Mouse (Mus musculus) heart, embryonic 10.5 days (tissue): ENCODE measurements around the gene Rcor2. TPM values are rescaled to one million over a fixed set of nuclear protein-coding genes. Genes with fewer than 3 reads are reported as not detected.

Experiments used
- DNase-seq: peaks from one replicate; pipeline ENCODE4 v3.0.0-alpha.2; 2017; ENCODE audit warnings: low spot score
- H3K27ac ChIP-seq: fragments of 300-500 bp; sonication (generic); 2 replicates; pipeline ENCODE4 v1.5.1; 2016; ENCODE audit warnings: mild to moderate bottlenecking
- H3K27me3 ChIP-seq: fragments of 300-500 bp; sonication (generic); 2 replicates; pipeline ENCODE4 v1.6.1; 2016; ENCODE audit warnings: mild to moderate bottlenecking; ENCODE audit not compliant: poor library complexity, insufficient read depth, severe bottlenecking
- H3K36me3 ChIP-seq: fragments of 300-500 bp; sonication (generic); 2 replicates; pipeline ENCODE4 v1.6.1; 2016; ENCODE audit warnings: mild to moderate bottlenecking, moderate library complexity
- H3K4me1 ChIP-seq: fragments of 300-500 bp; sonication (generic); 2 replicates; pipeline ENCODE4 v1.6.1; 2016; ENCODE audit warnings: mild to moderate bottlenecking
- H3K4me3 ChIP-seq: fragments of 300-500 bp; sonication (generic); 2 replicates; pipeline ENCODE4 v1.5.1; 2016; ENCODE audit warnings: mild to moderate bottlenecking, moderate library complexity
- H3K9me3 ChIP-seq: fragments of 300-500 bp; sonication (generic); 2 replicates; pipeline ENCODE4 v1.6.1; 2016; ENCODE audit warnings: mild to moderate bottlenecking, moderate library complexity
- WGBS: fragments of 180-500 bp; shearing (Covaris S2); methylation state at CpG from one replicate; pipeline ENCODE4 v1.1.7; 2016; 5-methylcytosine and 5-hydroxymethylcytosine counted together
- polyA plus RNA-seq: library from polyadenylated mRNA; unstranded; fragments of >200 nt; fragmentation: Nextera tagmentation; extraction: Ambion mirVana; gene quantifications from 2 replicates; pipeline ENCODE4 v1.2.1, GENCODE M21; 2016

Rcor2 gene
- polyA plus RNA-seq, 1 experiment from 2014 or later, result 27.1 TPM

DNA sequence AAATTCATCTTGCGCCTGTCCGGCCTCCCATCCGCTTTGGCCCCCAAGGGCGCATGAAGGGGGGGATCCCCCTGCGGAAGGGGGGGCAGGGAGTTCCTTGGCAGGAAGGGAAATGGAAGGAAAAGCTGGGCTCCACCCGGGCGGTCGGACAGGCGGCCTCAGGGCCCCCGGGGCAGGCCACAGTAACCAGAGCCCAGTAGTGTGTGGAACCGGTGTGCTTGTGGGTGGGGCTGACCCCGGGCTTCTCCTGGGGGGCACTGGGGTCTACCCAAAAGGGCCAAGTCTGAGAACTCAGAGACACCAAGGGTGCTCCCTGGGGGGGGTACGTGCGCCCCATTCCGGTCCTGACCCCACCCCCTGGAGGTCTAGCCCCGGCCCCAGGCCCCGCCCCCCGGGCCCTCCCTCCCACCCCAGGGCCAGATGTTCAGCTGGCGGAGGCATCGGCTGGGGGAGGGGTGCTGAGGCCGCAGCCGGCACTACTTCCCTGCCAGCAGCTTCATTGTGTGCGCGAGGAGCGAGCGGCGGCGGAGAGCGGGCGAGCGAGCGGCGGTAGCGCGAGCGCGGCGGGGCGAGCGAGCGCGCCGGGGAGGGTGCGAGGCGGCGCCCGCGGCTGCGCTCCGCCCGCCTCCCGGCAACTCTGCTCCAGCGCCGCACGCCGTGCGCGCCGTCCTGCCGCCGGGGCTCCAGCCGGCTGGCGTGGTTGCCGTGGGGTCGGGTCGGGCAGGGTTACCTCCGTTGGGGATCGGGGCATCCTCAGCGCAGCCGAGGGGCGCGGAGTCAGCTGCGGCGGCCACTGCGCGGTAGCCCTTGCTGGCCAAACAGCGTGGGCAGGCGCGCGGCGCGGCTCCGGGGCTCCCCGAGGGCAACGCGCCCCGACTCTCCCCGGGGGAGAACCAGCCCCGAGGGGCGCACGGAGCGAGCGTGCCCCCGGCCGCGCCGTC lies 926 bp downstream of the Rcor2 start:
- DNase-seq, result peak; percentile 92
- H3K36me3 ChIP-seq, result peaks cover 33% of the 10 kb centered on the region
- no peaks in the 10 kb centered on the region for H3K9me3 ChIP-seq
- WGBS, result under 1% methylated on average over 91 of the region's 97 CpGs
- H3K4me3 ChIP-seq, result peak overlapping the region; percentile 88
- H3K4me1 ChIP-seq, result peaks cover 68% of the 10 kb centered on the region
- peak overlapping the region; percentile 97 for H3K27ac ChIP-seq
- no peaks in the 10 kb centered on the region for H3K27me3 ChIP-seq

- DNase-seq, result peak; percentile 91
- no peaks in the 10 kb centered on the region for H3K9me3 ChIP-seq
- WGBS, result under 1% methylated on average over 30 of the region's 30 CpGs
- H3K27me3 ChIP-seq, result no peaks in the 10 kb centered on the region
- peaks cover 40% of the 10 kb centered on the region for H3K36me3 ChIP-seq
- peaks cover 68% of the 10 kb centered on the region for H3K4me1 ChIP-seq
- H3K27ac ChIP-seq, result peak overlapping the region; percentile 97
- H3K4me3 ChIP-seq, result peak overlapping the region; percentile 88
These were observed 1.6 kb downstream of the Rcor2 start for GRCm38 (mm10) chr19:7268722-7269090.

- 9% methylated on average over 11 of the region's 11 CpGs for WGBS
- no peaks in the 10 kb centered on the region for H3K9me3 ChIP-seq
- no peaks in the 10 kb centered on the region for H3K27me3 ChIP-seq
- peaks cover 48% of the 10 kb centered on the region for H3K36me3 ChIP-seq
- DNase-seq, result no peak
- peak overlapping the region; percentile 88 for H3K4me3 ChIP-seq
- H3K27ac ChIP-seq, result peak overlapping the region; percentile 97
- peaks cover 66% of the 10 kb centered on the region for H3K4me1 ChIP-seq
These were observed 2.3 kb downstream of the Rcor2 start for GRCm38 (mm10) chr19:7269290-7270044.

GRCm38 (mm10) chr19:7273486-7273885 lies 6.4 kb downstream of the Rcor2 start:
- H3K4me3 ChIP-seq, result no peak overlapping the region
- peaks cover 56% of the 10 kb centered on the region for H3K4me1 ChIP-seq
- no peak for DNase-seq
- H3K27me3 ChIP-seq, result no peaks in the 10 kb centered on the region
- 94% methylated on average over 4 of the region's 4 CpGs for WGBS
- H3K36me3 ChIP-seq, result peaks cover 85% of the 10 kb centered on the region
- no peaks in the 10 kb centered on the region for H3K9me3 ChIP-seq
- no peak overlapping the region for H3K27ac ChIP-seq

DNA sequence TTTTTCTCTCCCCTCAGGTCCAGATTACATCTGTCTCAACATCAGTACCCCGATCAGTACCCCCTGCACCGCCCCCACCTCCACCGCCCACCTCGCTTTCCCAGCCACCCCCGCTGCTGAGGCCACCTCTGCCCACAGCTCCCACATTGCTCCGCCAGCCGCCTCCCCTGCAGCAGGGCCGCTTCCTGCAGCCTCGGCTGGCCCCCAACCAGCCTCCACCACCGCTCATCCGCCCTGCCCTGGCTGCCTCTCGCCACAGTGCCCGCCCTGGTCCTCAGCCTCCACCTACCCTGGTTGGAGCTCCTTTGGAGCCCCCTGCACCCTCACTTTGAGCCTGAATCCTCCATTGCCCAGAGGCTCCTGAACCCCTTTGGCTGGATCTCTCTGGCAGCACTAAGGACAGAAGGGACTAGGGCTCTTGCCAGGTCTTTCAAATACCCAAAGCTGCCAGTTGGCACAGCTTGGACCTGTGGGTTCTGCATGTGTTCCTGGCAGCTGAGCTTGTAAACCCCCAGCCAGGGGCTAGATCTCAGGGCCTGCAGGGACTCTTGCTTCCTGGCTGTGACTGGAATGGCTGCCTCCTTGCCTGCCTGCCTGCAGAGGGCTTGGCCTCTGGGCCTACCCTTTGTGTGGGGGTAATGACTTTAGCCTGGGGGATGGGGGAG lies 7.3 kb downstream of the Rcor2 start:
- H3K4me1 ChIP-seq, result peaks cover 51% of the 10 kb centered on the region
- no peak for DNase-seq
- H3K4me3 ChIP-seq, result peak overlapping the region; percentile 15
- no peaks in the 10 kb centered on the region for H3K9me3 ChIP-seq
- 83% methylated on average over 13 of the region's 13 CpGs for WGBS
- no peaks in the 10 kb centered on the region for H3K27me3 ChIP-seq
- H3K36me3 ChIP-seq, result peaks cover 95% of the 10 kb centered on the region
- H3K27ac ChIP-seq, result peak overlapping the region; percentile 9; the same call in 1 of the 2 replicates

DNA sequence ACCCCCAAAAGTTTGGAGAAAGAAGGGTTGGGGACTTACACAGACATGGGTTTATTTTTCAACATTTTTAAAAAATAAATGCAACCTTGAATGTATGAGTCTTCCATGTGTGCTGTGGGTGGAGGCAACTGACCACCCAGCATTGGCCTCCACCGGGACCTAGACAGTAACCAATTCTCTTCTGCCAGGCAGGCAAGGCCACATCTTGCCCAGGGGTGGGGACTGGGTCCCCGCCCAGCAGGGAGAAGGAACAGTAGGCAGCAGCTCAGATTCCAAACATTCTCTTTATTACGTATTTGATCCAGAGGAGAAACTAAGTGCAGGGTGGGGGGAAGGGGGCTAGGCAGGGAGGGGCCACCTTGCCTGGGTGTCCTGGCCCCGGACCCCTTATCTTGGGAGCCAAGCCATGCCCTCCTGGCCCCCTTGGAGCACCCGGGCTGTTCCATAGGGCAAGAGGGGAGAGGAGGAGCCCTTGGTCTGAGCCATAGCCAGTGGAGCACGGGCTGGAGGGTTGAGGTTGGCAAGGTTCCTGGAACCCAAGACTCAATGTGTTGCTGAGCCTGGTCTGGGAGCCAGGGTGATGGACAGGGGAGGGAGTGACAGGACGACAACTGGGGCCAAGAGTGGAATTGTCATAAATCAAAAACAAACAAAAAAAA lies 8.1 kb downstream of the Rcor2 start:
- H3K4me1 ChIP-seq, result peaks cover 47% of the 10 kb centered on the region
- 43% methylated on average over 7 of the region's 7 CpGs for WGBS
- H3K4me3 ChIP-seq, result peak overlapping the region; percentile 8; the same call in 1 of the 2 replicates
- no peak for DNase-seq
- peak overlapping the region; percentile 9; the same call in 1 of the 2 replicates for H3K27ac ChIP-seq
- H3K27me3 ChIP-seq, result no peaks in the 10 kb centered on the region
- peaks cover 95% of the 10 kb centered on the region for H3K36me3 ChIP-seq
- no peaks in the 10 kb centered on the region for H3K9me3 ChIP-seq

- DNase-seq, result no peak
- 59% methylated on average over 7 of the region's 7 CpGs for WGBS
- H3K9me3 ChIP-seq, result no peaks in the 10 kb centered on the region
- peaks cover 95% of the 10 kb centered on the region for H3K36me3 ChIP-seq
- no peak overlapping the region for H3K4me3 ChIP-seq
- peaks cover 45% of the 10 kb centered on the region for H3K4me1 ChIP-seq
- peak overlapping the region; percentile 62 for H3K27ac ChIP-seq
- H3K27me3 ChIP-seq, result no peaks in the 10 kb centered on the region
These were observed 9.0 kb downstream of the Rcor2 start for GRCm38 (mm10) chr19:7276053-7276659.

DNA sequence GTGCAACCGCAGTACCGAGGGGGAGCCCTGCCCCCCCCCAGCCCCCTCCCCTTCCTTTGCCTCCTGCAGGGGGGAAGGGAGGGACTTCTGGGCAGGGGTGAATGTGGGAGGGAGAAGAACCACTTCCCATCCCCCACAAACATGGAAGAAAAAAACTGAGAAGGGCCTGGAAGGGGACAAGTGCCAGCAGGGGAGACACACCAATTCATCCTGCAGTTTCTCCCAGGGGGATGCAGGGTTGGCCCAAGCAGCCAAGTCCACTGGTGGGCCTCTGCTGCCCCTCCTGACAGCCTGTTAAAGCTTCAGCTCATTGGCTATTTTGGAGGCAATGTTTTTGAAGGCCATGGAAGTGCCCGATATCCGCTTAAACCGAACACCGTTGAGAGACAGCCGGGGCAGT lies 9.7 kb downstream of the Rcor2 start:
- no peak overlapping the region for H3K4me3 ChIP-seq
- 78% methylated on average over 7 of the region's 7 CpGs for WGBS
- peaks cover 47% of the 10 kb centered on the region for H3K4me1 ChIP-seq
- peaks cover 95% of the 10 kb centered on the region for H3K36me3 ChIP-seq
- no peaks in the 10 kb centered on the region for H3K9me3 ChIP-seq
- DNase-seq, result no peak
- H3K27me3 ChIP-seq, result no peaks in the 10 kb centered on the region
- H3K27ac ChIP-seq, result no peak overlapping the region

GRCm38 (mm10) chr19:7278200-7278906 lies 11.2 kb downstream of the Rcor2 start:
- Histone ChIP-seq H3K27ac (no peak overlapping the region), H3K36me3 (peaks cover 95% of the 10 kb centered on the region)
- WGBS, result 81% methylated on average over 6 of the region's 6 CpGs

GRCm38 (mm10) chr19:7279114-7279513 lies 12.0 kb downstream of the Rcor2 start:
- Histone ChIP-seq H3K4me3 (no peak overlapping the region), H3K27me3 (no peaks in the 10 kb centered on the region)
- 39% methylated on average over 6 of the region's 6 CpGs for WGBS

More at GRCm38 (mm10) chr19:7278200-7278906, 11.2 kb downstream of the Rcor2 start:
- Histone ChIP-seq H3K9me3 (no peaks in the 10 kb centered on the region), H3K4me1 (peaks cover 47% of the 10 kb centered on the region), H3K27me3 (no peaks in the 10 kb centered on the region), H3K4me3 (no peak overlapping the region)
- no peak for DNase-seq

GRCm38 (mm10) chr19:7280557-7281330 lies 13.6 kb downstream of the Rcor2 start:
- WGBS, result 88% methylated on average over 18 of the region's 18 CpGs
- no peak overlapping the region for H3K4me3 ChIP-seq
- peaks cover 32% of the 10 kb centered on the region for H3K4me1 ChIP-seq

More at GRCm38 (mm10) chr19:7279114-7279513, 12.0 kb downstream of the Rcor2 start:
- 0 out of 2 replicates have a peak overlapping the region, but pooled peaks have one; percentile 18 for H3K27ac ChIP-seq
- H3K9me3 ChIP-seq, result no peaks in the 10 kb centered on the region
- H3K4me1 ChIP-seq, result peaks cover 47% of the 10 kb centered on the region
- DNase-seq, result no peak
- H3K36me3 ChIP-seq, result peaks cover 95% of the 10 kb centered on the region

More at GRCm38 (mm10) chr19:7280557-7281330, 13.6 kb downstream of the Rcor2 start:
- Histone ChIP-seq H3K27ac (no peak overlapping the region), H3K27me3 (no peaks in the 10 kb centered on the region), H3K36me3 (peaks cover 97% of the 10 kb centered on the region), H3K9me3 (no peaks in the 10 kb centered on the region)
- no peak for DNase-seq
